Mouse (Mus musculus): ENCODE measurements around the gene Tnfrsf1a. TPM values are rescaled to one million over a fixed set of nuclear protein-coding genes. Genes with fewer than 3 reads are reported as not detected.

The Tnfrsf1a gene
- polyA plus RNA-seq, 1 experiment from 2014 or later = 60.6 TPM

GRCm38 (mm10) chr6:125353655-125354054 is 4.5 kb downstream of the Tnfrsf1a start:
- H3K4me3 ChIP-seq (ENCODE audit: low read depth, low read length) = no peak overlapping the region
- H3K4me2 ChIP-seq (ENCODE audit: low read length) = no peak overlapping the region
- peaks cover 65% of the 10 kb centered on the region for H3K4me1 ChIP-seq (replicated peaks; ENCODE audit: control insufficient read depth, insufficient read depth, low read length)
- DNase-seq (ENCODE audit: low spot score) (no peak), ATAC-seq (replicated peaks; ENCODE audit: low FRiP score, low TSS enrichment, low read depth) (no peak)
- WGBS = 78% methylated on average over 4 of the region's 4 CpGs
- no peaks in the 10 kb centered on the region for H3K9me3 ChIP-seq (ENCODE audit: control insufficient read depth, low read length)
- H3K9ac ChIP-seq (ENCODE audit: low read length) = no peak overlapping the region
- no peaks in the 10 kb centered on the region for H3K27me3 ChIP-seq (replicated peaks; ENCODE audit: control insufficient read depth, insufficient read depth, low read length)
- H3K36me3 ChIP-seq (ENCODE audit: control insufficient read depth, insufficient read depth, low read length) = peaks cover 20% of the 10 kb centered on the region
- H3K27ac ChIP-seq (ENCODE audit: low read depth) = peak overlapping the region; percentile 67; the same call in 1 of the 2 replicates

GRCm38 (mm10) chr6:125354352-125355151 is 5.4 kb downstream of the Tnfrsf1a start:
- 0 out of 2 replicates have a peak, but pooled peaks have one; percentile 16 for ATAC-seq (replicated peaks; ENCODE audit: low FRiP score, low TSS enrichment, low read depth)
- Histone ChIP-seq H3K9ac (ENCODE audit: low read length) (no peak overlapping the region), H3K4me3 (ENCODE audit: low read depth, low read length) (peak overlapping the region; percentile 8; the same call in 1 of the 2 replicates), H3K27ac (ENCODE audit: low read depth) (peak overlapping the region; percentile 67), H3K36me3 (ENCODE audit: control insufficient read depth, insufficient read depth, low read length) (peaks cover 29% of the 10 kb centered on the region), H3K4me1 (replicated peaks; ENCODE audit: control insufficient read depth, insufficient read depth, low read length) (peaks cover 58% of the 10 kb centered on the region), H3K27me3 (replicated peaks; ENCODE audit: control insufficient read depth, insufficient read depth, low read length) (no peaks in the 10 kb centered on the region), H3K4me2 (ENCODE audit: low read length) (peak overlapping the region; percentile 40), H3K9me3 (ENCODE audit: control insufficient read depth, low read length) (no peaks in the 10 kb centered on the region)
- WGBS = 9% methylated on average over 14 of the region's 14 CpGs
- peak; percentile 68 for DNase-seq (ENCODE audit: low spot score)

DNA sequence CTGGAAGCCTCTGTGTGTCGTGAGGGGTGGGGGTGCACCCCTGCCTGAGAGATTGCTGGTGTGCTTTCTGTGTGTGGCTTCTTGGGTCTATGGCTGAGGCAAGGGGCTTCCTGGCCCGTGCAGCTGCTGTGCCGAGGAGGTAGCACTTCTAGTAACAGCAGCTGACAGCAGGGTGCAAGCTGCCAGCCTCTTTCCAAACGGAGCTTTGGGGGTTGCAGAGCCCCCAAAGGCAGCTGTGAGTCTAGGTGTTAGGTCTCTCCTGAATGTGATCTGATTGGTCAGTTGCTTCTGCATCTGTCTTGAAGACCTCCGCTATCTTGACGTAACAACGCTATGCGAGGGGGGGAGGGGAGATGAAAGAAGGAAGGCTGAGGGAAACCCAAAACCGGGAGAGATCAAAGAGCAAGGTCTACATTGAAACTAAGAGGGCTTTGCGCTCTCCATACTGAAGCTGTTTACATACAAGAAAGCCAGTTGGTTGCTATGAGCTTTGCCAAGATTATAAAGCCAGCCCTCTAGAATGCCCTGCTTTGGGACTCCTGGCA is 6.1 kb downstream of the Tnfrsf1a start:
- Histone ChIP-seq H3K27ac (ENCODE audit: low read depth) (peak overlapping the region; percentile 67; the same call in 1 of the 2 replicates), H3K4me3 (ENCODE audit: low read depth, low read length) (no peak overlapping the region), H3K27me3 (replicated peaks; ENCODE audit: control insufficient read depth, insufficient read depth, low read length) (no peaks in the 10 kb centered on the region), H3K9ac (ENCODE audit: low read length) (no peak overlapping the region), H3K4me2 (ENCODE audit: low read length) (peak overlapping the region; percentile 40), H3K36me3 (ENCODE audit: control insufficient read depth, insufficient read depth, low read length) (peaks cover 36% of the 10 kb centered on the region), H3K9me3 (ENCODE audit: control insufficient read depth, low read length) (no peaks in the 10 kb centered on the region), H3K4me1 (replicated peaks; ENCODE audit: control insufficient read depth, insufficient read depth, low read length) (peaks cover 58% of the 10 kb centered on the region)
- 12% methylated on average over 10 of the region's 10 CpGs for WGBS
- no peak for ATAC-seq (replicated peaks; ENCODE audit: low FRiP score, low TSS enrichment, low read depth)
- DNase-seq (ENCODE audit: low spot score) = no peak

GRCm38 (mm10) chr6:125356264-125356663 is 7.1 kb downstream of the Tnfrsf1a start:
- Histone ChIP-seq H3K27me3 (replicated peaks; ENCODE audit: control insufficient read depth, insufficient read depth, low read length) (no peaks in the 10 kb centered on the region), H3K27ac (ENCODE audit: low read depth) (no peak overlapping the region), H3K36me3 (ENCODE audit: control insufficient read depth, insufficient read depth, low read length) (peaks cover 46% of the 10 kb centered on the region), H3K4me2 (ENCODE audit: low read length) (no peak overlapping the region), H3K9ac (ENCODE audit: low read length) (no peak overlapping the region), H3K4me1 (replicated peaks; ENCODE audit: control insufficient read depth, insufficient read depth, low read length) (peaks cover 51% of the 10 kb centered on the region), H3K4me3 (ENCODE audit: low read depth, low read length) (no peak overlapping the region), H3K9me3 (ENCODE audit: control insufficient read depth, low read length) (no peaks in the 10 kb centered on the region)
- WGBS = 13% methylated on average over 8 of the region's 8 CpGs
- DNase-seq (ENCODE audit: low spot score) = no peak
- no peak for ATAC-seq (replicated peaks; ENCODE audit: low FRiP score, low TSS enrichment, low read depth)

GRCm38 (mm10) chr6:125357334-125357733 is 8.2 kb downstream of the Tnfrsf1a start:
- Histone ChIP-seq H3K9me3 (ENCODE audit: control insufficient read depth, low read length) (no peaks in the 10 kb centered on the region), H3K4me3 (ENCODE audit: low read depth, low read length) (no peak overlapping the region), H3K27me3 (replicated peaks; ENCODE audit: control insufficient read depth, insufficient read depth, low read length) (no peaks in the 10 kb centered on the region; the same call in 1 of the 2 replicates), H3K27ac (ENCODE audit: low read depth) (no peak overlapping the region), H3K4me1 (replicated peaks; ENCODE audit: control insufficient read depth, insufficient read depth, low read length) (peaks cover 40% of the 10 kb centered on the region), H3K36me3 (ENCODE audit: control insufficient read depth, insufficient read depth, low read length) (peaks cover 57% of the 10 kb centered on the region), H3K4me2 (ENCODE audit: low read length) (no peak overlapping the region), H3K9ac (ENCODE audit: low read length) (no peak overlapping the region)
- ATAC-seq (replicated peaks; ENCODE audit: low FRiP score, low TSS enrichment, low read depth) = no peak
- DNase-seq (ENCODE audit: low spot score) = no peak
- WGBS = 89% methylated on average over 15 of the region's 15 CpGs

DNA sequence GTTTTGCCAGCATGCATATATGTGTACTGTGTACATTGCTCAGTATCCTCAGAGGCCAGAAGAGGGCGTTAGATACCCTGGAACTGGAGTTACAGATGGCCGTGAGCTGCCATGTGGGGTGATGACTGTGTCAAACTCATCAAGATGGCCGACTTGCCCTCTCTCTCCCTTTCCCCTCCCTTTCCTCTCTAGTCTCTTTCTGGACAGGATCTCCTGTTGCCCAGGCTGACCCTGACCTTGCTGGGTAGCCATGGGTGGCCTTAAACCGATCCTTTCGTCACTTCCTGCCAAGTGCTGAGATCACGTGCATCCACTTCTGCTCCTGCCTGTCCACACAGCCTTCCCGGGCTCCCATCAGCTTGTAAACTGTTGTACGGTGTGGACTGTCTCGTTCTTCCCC is 10.8 kb downstream of the Tnfrsf1a start:
- H3K9ac ChIP-seq (ENCODE audit: low read length) = no peak overlapping the region
- H3K27ac ChIP-seq (ENCODE audit: low read depth) = no peak overlapping the region
- no peak overlapping the region for H3K4me3 ChIP-seq (ENCODE audit: low read depth, low read length)
- no peak for ATAC-seq (replicated peaks; ENCODE audit: low FRiP score, low TSS enrichment, low read depth)
- H3K36me3 ChIP-seq (ENCODE audit: control insufficient read depth, insufficient read depth, low read length) = peaks cover 60% of the 10 kb centered on the region
- no peaks in the 10 kb centered on the region for H3K9me3 ChIP-seq (ENCODE audit: control insufficient read depth, low read length)
- H3K4me1 ChIP-seq (replicated peaks; ENCODE audit: control insufficient read depth, insufficient read depth, low read length) = peaks cover 30% of the 10 kb centered on the region
- H3K4me2 ChIP-seq (ENCODE audit: low read length) = no peak overlapping the region
- 51% methylated on average over 9 of the region's 9 CpGs for WGBS
- no peak for DNase-seq (ENCODE audit: low spot score)
- peaks cover 7% of the 10 kb centered on the region; the same call in 1 of the 2 replicates for H3K27me3 ChIP-seq (replicated peaks; ENCODE audit: control insufficient read depth, insufficient read depth, low read length)

DNA sequence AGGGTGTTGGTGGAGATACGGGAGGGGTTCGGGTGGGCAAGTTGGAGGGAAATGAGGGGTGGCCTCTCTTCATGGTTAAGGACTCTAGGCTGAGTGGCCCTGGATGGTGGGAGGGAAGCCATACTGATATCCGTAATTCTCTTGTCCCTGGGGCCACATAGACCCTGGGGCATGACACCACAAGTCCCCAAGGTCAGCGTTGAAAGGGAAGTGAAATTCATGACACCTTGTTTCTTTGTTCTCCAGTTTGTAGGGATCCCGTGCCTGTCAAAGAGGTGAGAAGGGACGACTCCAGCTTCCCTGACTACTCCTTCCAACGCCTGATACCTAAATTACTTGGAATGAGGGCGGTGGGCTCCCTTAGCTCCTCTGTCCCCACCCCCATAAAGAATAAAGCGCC is 11.7 kb downstream of the Tnfrsf1a start:
- Histone ChIP-seq H3K4me1 (replicated peaks; ENCODE audit: control insufficient read depth, insufficient read depth, low read length) (peaks cover 22% of the 10 kb centered on the region), H3K27me3 (replicated peaks; ENCODE audit: control insufficient read depth, insufficient read depth, low read length) (peaks cover 7% of the 10 kb centered on the region; the same call in 1 of the 2 replicates), H3K27ac (ENCODE audit: low read depth) (no peak overlapping the region), H3K4me2 (ENCODE audit: low read length) (no peak overlapping the region), H3K4me3 (ENCODE audit: low read depth, low read length) (no peak overlapping the region), H3K36me3 (ENCODE audit: control insufficient read depth, insufficient read depth, low read length) (peaks cover 60% of the 10 kb centered on the region), H3K9me3 (ENCODE audit: control insufficient read depth, low read length) (no peaks in the 10 kb centered on the region), H3K9ac (ENCODE audit: low read length) (no peak overlapping the region)
- DNase-seq (ENCODE audit: low spot score) = no peak
- no peak for ATAC-seq (replicated peaks; ENCODE audit: low FRiP score, low TSS enrichment, low read depth)
- WGBS = 72% methylated on average over 9 of the region's 9 CpGs

DNA sequence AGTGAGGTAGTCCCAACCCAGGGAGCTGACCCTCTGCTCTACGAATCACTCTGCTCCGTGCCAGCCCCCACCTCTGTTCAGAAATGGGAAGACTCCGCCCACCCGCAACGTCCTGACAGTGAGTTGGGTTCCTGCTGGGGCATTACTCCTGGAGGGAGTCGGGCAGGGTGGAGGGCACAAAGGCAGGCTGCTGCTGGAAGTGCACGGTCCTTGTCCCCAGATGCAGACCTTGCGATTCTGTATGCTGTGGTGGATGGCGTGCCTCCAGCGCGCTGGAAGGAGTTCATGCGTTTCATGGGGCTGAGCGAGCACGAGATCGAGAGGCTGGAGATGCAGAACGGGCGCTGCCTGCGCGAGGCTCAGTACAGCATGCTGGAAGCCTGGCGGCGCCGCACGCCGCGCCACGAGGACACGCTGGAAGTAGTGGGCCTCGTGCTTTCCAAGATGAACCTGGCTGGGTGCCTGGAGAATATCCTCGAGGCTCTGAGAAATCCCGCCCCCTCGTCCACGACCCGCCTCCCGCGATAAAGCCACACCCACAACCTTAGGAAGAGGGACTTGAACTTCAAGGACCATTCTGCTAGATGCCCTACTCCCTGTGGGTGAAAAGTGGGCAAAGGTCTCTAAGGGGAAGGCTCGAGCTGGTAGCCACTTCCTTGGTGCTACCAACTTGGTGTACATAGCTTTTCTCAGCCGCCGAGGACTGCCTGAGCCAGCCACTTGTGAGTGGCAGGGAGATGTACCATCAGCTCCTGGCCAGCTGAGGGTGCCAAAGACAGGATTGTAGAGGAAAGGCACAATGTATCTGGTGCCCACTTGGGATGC is 12.5 kb downstream of the Tnfrsf1a start:
- ATAC-seq (replicated peaks; ENCODE audit: low FRiP score, low TSS enrichment, low read depth) (0 out of 2 replicates have a peak, but pooled peaks have one; percentile 6), DNase-seq (ENCODE audit: low spot score) (no peak)
- WGBS = 43% methylated on average over 38 of the region's 38 CpGs
- H3K27ac ChIP-seq (ENCODE audit: low read depth) = no peak overlapping the region
- H3K36me3 ChIP-seq (ENCODE audit: control insufficient read depth, insufficient read depth, low read length) = peaks cover 60% of the 10 kb centered on the region
- no peak overlapping the region for H3K4me2 ChIP-seq (ENCODE audit: low read length)
- no peak overlapping the region for H3K9ac ChIP-seq (ENCODE audit: low read length)
- no peak overlapping the region for H3K4me3 ChIP-seq (ENCODE audit: low read depth, low read length)
- no peaks in the 10 kb centered on the region for H3K9me3 ChIP-seq (ENCODE audit: control insufficient read depth, low read length)
- peaks cover 7% of the 10 kb centered on the region; the same call in 1 of the 2 replicates for H3K27me3 ChIP-seq (replicated peaks; ENCODE audit: control insufficient read depth, insufficient read depth, low read length)
- peaks cover 15% of the 10 kb centered on the region; the same call in 1 of the 2 replicates for H3K4me1 ChIP-seq (replicated peaks; ENCODE audit: control insufficient read depth, insufficient read depth, low read length)
